Mouse (Mus musculus) G1E (cell line): ENCODE data around the gene Ogfrl1. TPM values are rescaled to one million over a fixed set of nuclear protein-coding genes. Genes with fewer than 3 reads are reported as not detected.

Experiments used
- ATAC-seq: 2 replicates; pipeline ENCODE4 v1.8.0; 2016; ENCODE audit warnings: mild to moderate bottlenecking; ENCODE audit not compliant: insufficient number of reproducible peaks, poor library complexity, low FRiP score, severe bottlenecking; ENCODE audit errors: extremely low read depth
- DNase-seq: peaks from one replicate; pipeline ENCODE4 v3.0.0; 2012; ENCODE audit warnings: low spot score
- H3K27me3 ChIP-seq: 2 replicates; pipeline ENCODE4 v1.6.1; 2012; ENCODE audit warnings: mild to moderate bottlenecking, low read length, inconsistent platforms; ENCODE audit not compliant: insufficient read depth
- H3K36me3 ChIP-seq: replicated peaks from 2 replicates; pipeline ENCODE3; 2012; ENCODE audit warnings: mild to moderate bottlenecking, inconsistent platforms
- H3K4me1 ChIP-seq: 2 replicates; pipeline ENCODE4 v1.6.1; 2012; ENCODE audit warnings: low read depth, low read length, inconsistent platforms, mixed read lengths; ENCODE audit not compliant: insufficient read depth
- H3K4me3 ChIP-seq: 2 replicates; pipeline ENCODE4 v1.5.1; 2012; ENCODE audit warnings: low read depth, mild to moderate bottlenecking, inconsistent platforms, low read length, moderate library complexity, mixed read lengths
- H3K9me3 ChIP-seq: replicated peaks from 2 replicates; pipeline ENCODE4 v1.6.1; 2012; ENCODE audit warnings: inconsistent platforms
- CTCF ChIP-seq: IDR thresholded peaks from 2 replicates; pipeline ENCODE4 v1.5.1; 2012; ENCODE audit warnings: low read depth, low read length, inconsistent platforms, mixed read lengths
- GATA1 ChIP-seq: IDR thresholded peaks from 2 replicates; pipeline ENCODE4 v1.6.1; 2012; ENCODE audit warnings: borderline replicate concordance, low read length, inconsistent platforms, mixed read lengths
- GATA2 ChIP-seq: IDR thresholded peaks from 2 replicates; pipeline ENCODE4 v1.6.1; 2012; ENCODE audit warnings: low read depth, low read length, inconsistent platforms, borderline replicate concordance
- POLR2AphosphoS5 ChIP-seq: IDR thresholded peaks from 2 replicates; pipeline ENCODE4 v1.6.1; 2012; ENCODE audit warnings: low read depth, low read length, inconsistent platforms; ENCODE audit not compliant: insufficient replicate concordance
- TAL1 ChIP-seq: conservative IDR thresholded peaks from 2 replicates; pipeline ENCODE4 v1.6.1; 2012; ENCODE audit warnings: low read depth, low read length, inconsistent platforms, mixed read lengths
- polyA plus RNA-seq: library from polyadenylated mRNA; stranded (reverse); fragments of >175 nt; gene quantifications from 2 replicates; pipeline ENCODE4 v1.2.3, GENCODE M21; 2012
- total RNA-seq, 2 experiments: library from RNA; stranded (forward) in 1 of 2; stranded (reverse) in 1 of 2; fragments of 200-1000 nt in 1 of 2; fragments of >200 nt in 1 of 2; fragmentation: Nextera tagmentation in 1 of 2; gene quantifications; 2 replicates each; pipeline ENCODE4 v1.2.3; 2014 to 2017

Ogfrl1 gene
- total and polyA plus RNA-seq, 3 experiments: 10.8 to 36.6 (median 13.5) TPM

- no peak for TF ChIP-seq POLR2AphosphoS5
- no peak for TF ChIP-seq CTCF
- no peak for TF ChIP-seq GATA2
- no peak for TF ChIP-seq GATA1
- TF ChIP-seq TAL1: no peak
- Histone ChIP-seq H3K4me3 (no peak overlapping the region), H3K36me3 (peaks cover 65% of the 10 kb centered on the region), H3K27me3 (no peaks in the 10 kb centered on the region), H3K4me1 (no peaks in the 10 kb centered on the region), H3K9me3 (no peaks in the 10 kb centered on the region)
- DNase-seq (no peak), ATAC-seq (no peak)
These were observed 23.4 kb downstream of the Ogfrl1 start for GRCm38 (mm10) chr1:23374156-23374555.

DNA sequence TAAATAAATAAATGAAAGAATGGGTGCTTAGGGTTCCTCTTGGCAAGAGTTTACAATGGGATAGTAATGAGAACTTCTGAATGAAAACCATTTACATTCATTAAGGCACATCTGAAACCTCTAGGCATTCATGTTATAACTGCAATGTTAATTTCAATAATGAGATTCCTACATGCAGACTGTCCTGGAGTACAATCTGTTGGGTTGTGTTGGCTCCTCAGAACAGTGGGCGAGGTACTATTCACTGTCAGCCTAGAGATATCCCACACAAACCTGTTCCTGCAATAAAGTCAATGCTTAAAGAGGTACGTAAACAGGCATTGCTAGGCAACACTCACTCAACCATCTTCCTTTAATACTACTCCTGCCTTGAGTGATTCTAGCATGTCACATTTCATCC is 32.0 kb downstream of the Ogfrl1 start:
- H3K9me3 ChIP-seq: no peaks in the 10 kb centered on the region
- peaks cover 7% of the 10 kb centered on the region; the same call in 1 of the 2 replicates for H3K4me1 ChIP-seq
- no peak for DNase-seq
- peaks cover 10% of the 10 kb centered on the region for H3K36me3 ChIP-seq
- H3K27me3 ChIP-seq: no peaks in the 10 kb centered on the region
- H3K4me3 ChIP-seq: no peak overlapping the region
- no peak for ATAC-seq
- TF ChIP-seq TAL1 (no peak), GATA1 (no peak), POLR2AphosphoS5 (no peak), CTCF (no peak), GATA2 (no peak)

DNA sequence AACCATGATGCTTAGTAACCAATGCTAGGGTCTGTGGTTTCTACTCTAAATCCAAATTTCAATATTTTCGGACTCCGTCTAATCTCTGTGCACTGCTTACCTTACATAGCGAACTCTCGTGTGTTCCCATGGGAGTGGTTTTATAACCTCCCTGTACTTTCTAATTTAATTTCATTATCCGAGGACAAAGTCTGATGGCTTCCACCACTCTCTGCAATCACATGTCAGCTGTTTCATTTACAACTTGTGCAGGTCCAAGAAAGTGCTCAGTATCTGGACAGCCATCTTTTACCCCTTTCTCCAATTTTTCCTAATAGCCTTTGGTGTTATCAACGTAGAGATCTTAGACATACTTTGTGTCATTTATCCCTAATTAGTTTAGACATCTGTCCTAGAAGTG is 44.7 kb downstream of the Ogfrl1 start:
- no peak for DNase-seq
- Histone ChIP-seq H3K27me3 (peaks cover 3% of the 10 kb centered on the region; the same call in 1 of the 2 replicates), H3K36me3 (no peaks in the 10 kb centered on the region), H3K4me3 (no peak overlapping the region), H3K9me3 (no peaks in the 10 kb centered on the region), H3K4me1 (peaks cover 3% of the 10 kb centered on the region; the same call in 1 of the 2 replicates)
- no peak for ATAC-seq
- TF ChIP-seq POLR2AphosphoS5 (no peak), CTCF (no peak), GATA1 (no peak), GATA2 (no peak), TAL1 (no peak)

- ATAC-seq: no peak
- peaks cover 3% of the 10 kb centered on the region; the same call in 1 of the 2 replicates for H3K27me3 ChIP-seq
- no peak for DNase-seq
- no peaks in the 10 kb centered on the region for H3K9me3 ChIP-seq
- H3K4me3 ChIP-seq: no peak overlapping the region
- H3K4me1 ChIP-seq: peaks cover 3% of the 10 kb centered on the region; the same call in 1 of the 2 replicates
- H3K36me3 ChIP-seq: no peaks in the 10 kb centered on the region
- TF ChIP-seq TAL1 (no peak), CTCF (no peak), GATA2 (no peak), POLR2AphosphoS5 (no peak), GATA1 (no peak)
These were observed 45.8 kb downstream of the Ogfrl1 start for GRCm38 (mm10) chr1:23351756-23352155.

DNA sequence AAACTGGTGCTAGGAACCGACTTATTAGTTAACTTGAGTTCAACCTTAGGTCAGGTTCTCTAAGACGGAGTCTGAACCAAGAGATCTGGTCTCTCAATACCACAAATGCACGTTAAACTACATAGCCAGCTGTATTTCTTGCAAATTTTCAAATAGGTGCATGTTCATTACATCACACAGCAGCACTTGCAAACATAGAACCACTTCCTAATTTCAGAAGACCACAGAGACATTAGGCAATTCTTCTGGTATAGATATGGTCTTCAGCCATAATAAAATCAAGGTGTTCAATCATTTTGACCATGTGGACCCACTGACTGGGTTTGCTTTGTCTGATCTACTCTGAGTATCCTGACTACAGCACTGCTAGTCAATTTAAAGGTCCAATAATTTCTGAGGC is 51.9 kb downstream of the Ogfrl1 start:
- TF ChIP-seq CTCF (no peak), GATA1 (no peak), TAL1 (no peak), GATA2 (no peak), POLR2AphosphoS5 (no peak)
- DNase-seq: no peak
- H3K4me3 ChIP-seq: no peak overlapping the region
- ATAC-seq: no peak
- no peaks in the 10 kb centered on the region for H3K36me3 ChIP-seq
- peaks cover 9% of the 10 kb centered on the region; the same call in 1 of the 2 replicates for H3K4me1 ChIP-seq
- H3K27me3 ChIP-seq: no peaks in the 10 kb centered on the region
- H3K9me3 ChIP-seq: no peaks in the 10 kb centered on the region; the same call in 1 of the 2 replicates

DNA sequence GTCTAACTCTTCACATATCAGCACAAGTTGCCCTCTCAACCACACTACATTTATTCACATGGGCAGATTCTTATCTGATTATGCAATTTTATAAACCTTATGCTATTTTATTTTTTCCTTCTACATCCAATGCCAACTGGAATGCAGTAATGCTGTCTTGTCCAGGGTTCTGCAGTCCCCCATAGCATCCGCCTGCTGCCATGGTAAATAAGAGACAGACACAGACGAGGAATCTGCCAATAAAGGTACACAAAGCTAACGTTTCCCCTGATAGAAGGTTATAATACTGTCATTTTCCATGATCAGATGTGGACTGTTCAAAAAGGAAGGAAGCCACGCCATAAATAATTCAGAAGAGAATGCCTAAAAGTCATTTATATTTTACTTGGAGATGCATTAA is 54.7 kb downstream of the Ogfrl1 start:
- Histone ChIP-seq H3K27me3 (no peaks in the 10 kb centered on the region), H3K4me3 (no peak overlapping the region), H3K9me3 (no peaks in the 10 kb centered on the region; the same call in 1 of the 2 replicates), H3K36me3 (no peaks in the 10 kb centered on the region), H3K4me1 (peaks cover 6% of the 10 kb centered on the region; the same call in 1 of the 2 replicates)
- ATAC-seq (no peak), DNase-seq (no peak)
- TF ChIP-seq GATA2 (no peak), CTCF (no peak), GATA1 (no peak), TAL1 (no peak), POLR2AphosphoS5 (no peak)
